Mouse (Mus musculus) T-helper 1 cell (primary cell): ENCODE measurements around the gene Fam110a.

Source experiments
- in situ Hi-C: fragments of 300-600 bp; cut with MboI, MseI; formaldehyde crosslinking; loops from one replicate; pipeline ENCODE4 v1.15.1; 2025; ENCODE audit warnings: high pct_unique_total_duplicates

Gene Fam110a

GRCm38 (mm10) chr2:151947617-151948016 lies 32.4 kb downstream of the Fam110a start:
- in situ Hi-C loops: no loop called here

- in situ Hi-C loops: no loop called here
These were observed 35.9 kb downstream of the Fam110a start for GRCm38 (mm10) chr2:151944106-151944505.

DNA sequence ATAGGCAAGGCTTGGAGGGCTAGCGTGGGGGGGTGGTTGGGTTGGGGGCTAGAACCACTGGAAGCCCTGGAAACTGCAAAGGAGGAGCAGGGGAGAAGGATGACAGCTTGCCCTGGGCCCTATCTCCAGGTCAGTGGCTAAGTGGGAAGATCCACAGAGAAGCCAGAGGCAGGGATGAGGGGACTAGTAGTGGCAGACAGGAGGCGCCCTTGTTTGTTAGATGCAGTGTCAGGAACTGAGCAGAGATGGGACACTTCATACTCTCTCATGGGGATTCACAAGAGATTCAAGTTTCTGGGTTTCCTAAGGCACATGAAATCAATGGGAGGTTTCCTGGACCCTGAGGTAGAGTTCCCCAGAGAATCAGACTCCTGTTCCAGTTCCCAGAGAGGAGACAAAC lies 38.8 kb downstream of the Fam110a start:
- in situ Hi-C loops: no loop called here

DNA sequence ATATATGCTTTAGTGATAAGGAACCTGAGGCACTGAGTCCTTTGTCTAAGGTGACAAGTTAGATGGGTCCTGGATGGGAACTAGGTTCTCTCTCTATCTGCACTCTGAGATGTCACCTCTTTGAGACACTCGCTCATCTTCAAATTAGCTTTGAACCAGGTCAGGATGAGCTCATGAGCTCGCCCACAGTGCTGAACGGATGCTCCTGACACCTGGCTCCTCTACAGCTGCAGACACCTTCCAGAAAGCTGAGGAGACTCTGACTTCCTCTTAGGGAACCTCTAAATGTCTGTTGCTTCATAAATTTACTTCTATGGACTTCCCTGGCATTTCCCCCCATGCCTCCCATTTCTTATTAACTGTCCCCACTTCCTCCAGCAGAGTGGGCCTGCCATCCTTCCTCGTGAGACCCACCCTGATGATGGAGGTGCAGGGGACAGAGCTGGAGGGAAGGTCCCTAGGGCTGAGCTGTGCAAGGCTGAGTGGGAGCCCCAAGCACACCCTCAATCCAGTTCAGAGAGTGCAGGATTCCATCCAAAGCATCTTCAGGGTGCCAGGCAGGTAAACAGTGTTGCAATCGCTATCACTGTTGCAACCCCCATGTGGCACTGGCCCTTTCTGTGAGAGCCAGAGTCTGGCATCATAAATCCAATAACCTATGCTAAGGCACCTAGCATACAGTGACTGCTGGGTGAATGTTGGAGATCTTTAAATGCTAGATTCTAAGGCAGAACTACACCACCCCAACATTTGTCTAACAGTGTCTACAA lies 40.2 kb downstream of the Fam110a start:
- in situ Hi-C loops: no loop called here

DNA sequence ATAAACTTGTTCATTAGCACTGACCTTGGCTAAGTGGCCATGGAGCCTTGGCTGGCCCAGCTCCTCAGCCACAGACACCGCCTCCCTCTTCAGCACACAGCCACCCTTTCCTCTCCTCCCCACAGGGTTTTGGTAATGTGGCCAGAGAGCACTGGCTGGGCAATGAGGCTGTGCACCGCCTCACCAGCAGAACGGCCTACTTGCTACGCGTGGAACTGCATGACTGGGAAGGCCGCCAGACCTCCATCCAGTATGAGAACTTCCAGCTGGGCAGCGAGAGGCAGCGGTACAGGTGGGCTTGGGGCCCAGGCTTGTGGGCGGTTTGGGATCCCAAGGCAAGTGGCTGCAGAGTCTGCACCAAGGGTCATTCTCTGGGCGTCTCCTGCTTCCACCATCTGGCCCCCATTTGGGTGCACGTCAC lies 41.2 kb downstream of the Fam110a start:
- in situ Hi-C loops: no loop called here

GRCm38 (mm10) chr2:151937893-151938292 lies 42.1 kb downstream of the Fam110a start:
- in situ Hi-C loops: no loop called here

GRCm38 (mm10) chr2:151930389-151931074 lies 49.5 kb downstream of the Fam110a start:
- in situ Hi-C loops: no loop called here

DNA sequence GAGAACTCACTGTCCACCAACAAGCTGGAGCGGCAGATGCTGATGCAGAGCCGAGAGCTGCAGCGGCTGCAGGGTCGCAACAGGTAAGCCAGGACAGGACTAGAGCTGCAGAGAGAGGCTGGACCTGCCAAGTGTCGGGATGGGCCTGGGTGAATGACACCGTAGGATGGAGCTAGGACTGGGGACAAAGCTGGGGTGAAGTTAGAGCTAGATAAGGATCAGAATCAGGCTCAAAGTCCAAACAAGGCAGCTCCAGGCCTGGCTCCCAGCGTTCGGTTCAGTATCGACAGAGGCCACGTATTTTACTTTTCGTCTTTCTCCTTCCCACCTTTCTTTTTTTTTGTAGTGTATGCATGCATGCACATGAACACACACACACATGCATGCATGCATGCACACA lies 52.9 kb downstream of the Fam110a start:
- in situ Hi-C loops: no loop called here

DNA sequence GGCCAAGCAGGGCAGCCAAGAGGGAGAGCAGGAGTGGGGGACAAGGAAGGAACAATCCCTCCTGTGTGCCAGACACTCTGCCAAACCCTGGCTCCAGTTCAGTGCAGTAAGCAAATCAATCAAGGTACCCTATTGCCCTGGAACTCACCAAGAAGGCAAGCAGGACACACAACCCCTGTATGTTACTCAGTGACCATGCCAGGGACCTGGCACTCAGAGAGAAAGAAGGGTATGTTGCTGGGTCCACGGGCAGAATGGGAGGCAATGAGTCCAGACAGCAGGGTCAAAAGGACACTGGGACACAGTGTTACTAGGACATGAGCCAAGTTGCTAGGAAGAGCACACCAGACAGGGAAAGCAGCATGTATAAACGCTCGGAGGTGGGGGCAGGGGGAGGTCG lies 54.3 kb downstream of the Fam110a start:
- in situ Hi-C loops: no loop called here

DNA sequence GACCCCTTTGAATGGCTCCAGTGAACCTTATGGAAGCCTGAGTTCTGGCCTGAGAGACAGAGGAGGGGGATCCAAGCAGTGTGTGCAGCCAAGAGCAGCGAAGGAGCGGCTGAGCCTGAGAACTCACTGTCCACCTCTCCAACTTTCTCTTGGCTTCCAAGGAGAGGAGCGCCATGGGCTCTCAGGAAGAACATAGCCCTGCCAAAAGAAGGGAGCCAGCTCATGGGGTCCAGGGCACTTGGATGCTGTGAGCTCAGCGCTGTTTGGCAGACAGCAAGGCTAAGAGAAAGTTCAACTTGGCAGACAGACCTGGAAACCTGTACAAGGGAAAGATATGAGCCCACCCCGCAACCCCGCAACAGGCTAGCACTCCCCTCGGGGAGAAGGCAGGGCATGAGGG lies 55.7 kb downstream of the Fam110a start:
- in situ Hi-C loops: no loop called here

DNA sequence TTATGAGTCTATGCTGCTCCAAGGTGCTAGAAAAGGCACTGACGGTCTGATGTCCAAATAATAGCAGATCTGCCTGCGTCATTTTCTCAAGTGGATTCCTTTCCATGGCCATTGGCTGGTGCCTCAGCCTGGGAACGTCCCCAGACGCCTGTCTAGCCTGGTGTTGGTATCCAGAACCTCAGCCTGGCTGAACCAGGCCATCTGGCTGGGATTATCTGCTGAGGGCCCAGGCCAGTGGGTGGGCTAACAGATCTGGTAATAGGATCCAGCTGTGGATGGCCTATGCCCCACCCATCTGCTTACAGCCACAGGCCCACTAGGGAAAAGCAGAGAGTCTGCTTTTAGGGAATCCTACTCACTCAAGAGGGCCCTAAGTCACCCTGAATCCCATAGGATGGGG lies 58.4 kb downstream of the Fam110a start:
- in situ Hi-C loops: no loop called here

DNA sequence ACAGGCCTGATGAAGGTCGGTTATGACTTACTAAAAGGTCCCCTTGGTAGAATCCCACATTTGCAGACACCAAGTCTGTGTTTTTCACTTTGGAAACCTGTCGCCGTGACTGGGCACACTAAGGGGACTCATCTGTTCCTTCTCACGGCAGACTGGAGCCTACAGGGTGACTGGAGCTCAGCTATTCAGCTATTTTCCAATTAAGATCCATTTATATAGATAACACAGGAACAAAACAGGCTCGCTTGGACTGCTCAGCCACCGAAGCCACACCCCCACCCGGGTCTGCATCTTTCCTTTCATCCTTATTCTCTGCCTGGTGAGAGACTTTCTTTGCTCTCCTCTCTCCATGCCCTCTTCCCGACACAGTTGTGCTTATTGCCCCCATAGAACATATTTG lies 59.0 kb downstream of the Fam110a start:
- in situ Hi-C loops: no loop called here
